Mouse (Mus musculus) mouse embryonic stem cell (cell line): ENCODE results near the gene P3h3.
"Not testable (repeated sequence)": the region's sequence is repeated elsewhere in the genome, so short reads cannot be mapped to it uniquely, and the experiment has no call there.

Experiments
- in situ Hi-C, 2 experiments: fragments of 300-500 bp; cut with MboI; formaldehyde crosslinking; loops; 1 replicate in 1 of 2; 3 replicates in 1 of 2; pipeline ENCODE4 v1.14.3; 2019 to 2020; ENCODE audit warnings: low sequenced_read_pairs in 2 of 2, low pct_unique_long_range_greater_than_20kb in 1 of 2, mixed read lengths in 1 of 2; ENCODE audit not compliant: unreplicated experiment in 1 of 2

Gene P3h3

DNA sequence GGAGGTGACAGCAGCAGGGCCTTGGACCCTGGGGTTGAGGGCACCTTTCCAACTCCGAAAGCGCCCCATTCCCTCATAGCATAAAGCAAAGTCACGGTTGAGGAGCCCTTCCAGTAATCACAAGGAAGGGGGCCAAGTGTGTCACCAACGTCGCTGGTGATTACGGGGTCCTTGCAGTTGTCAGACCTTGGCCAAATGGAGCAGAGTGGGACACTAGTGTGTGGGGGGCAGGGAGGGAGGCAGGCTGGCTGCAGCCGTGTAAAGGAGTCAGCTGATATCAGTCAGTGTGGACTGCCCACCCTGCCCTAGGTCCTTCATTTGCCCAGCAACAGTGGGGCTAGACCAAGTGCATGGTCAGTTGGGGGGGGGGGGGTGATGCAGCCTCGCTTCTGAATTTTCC, 43.1 kb downstream of the P3h3 start:
- in situ Hi-C loops: no loop called here

GRCm38 (mm10) chr6:124813933-124814332, 43.6 kb downstream of the P3h3 start, which contains the start of gene Tpi1:
Gene Tpi1, minus strand, starts transcription at chr6:124814296.
- in situ Hi-C loops: no loop called here

GRCm38 (mm10) chr6:124813496-124813895, 44.1 kb downstream of the P3h3 start:
- in situ Hi-C loops: no loop called here

DNA sequence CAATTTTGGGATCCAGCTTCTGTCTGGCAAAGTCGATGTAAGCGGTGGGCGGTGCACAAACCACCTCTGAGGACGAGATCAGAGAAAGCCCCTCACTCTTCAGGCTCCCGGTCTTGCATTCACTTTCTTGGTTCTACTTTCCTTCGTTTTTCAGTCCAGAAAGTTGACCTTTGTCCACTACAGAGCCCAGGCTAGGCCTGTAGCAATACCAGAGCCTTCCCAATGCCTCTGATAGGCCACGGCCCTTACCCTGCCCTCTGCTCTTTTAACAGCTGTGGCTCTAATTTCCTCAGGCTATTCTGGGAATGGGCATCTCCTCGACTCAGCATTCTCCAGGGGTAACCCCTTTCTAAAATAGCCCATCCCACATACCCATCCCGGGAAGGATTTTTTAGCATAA, 44.7 kb downstream of the P3h3 start:
- in situ Hi-C loops: no loop called here

DNA sequence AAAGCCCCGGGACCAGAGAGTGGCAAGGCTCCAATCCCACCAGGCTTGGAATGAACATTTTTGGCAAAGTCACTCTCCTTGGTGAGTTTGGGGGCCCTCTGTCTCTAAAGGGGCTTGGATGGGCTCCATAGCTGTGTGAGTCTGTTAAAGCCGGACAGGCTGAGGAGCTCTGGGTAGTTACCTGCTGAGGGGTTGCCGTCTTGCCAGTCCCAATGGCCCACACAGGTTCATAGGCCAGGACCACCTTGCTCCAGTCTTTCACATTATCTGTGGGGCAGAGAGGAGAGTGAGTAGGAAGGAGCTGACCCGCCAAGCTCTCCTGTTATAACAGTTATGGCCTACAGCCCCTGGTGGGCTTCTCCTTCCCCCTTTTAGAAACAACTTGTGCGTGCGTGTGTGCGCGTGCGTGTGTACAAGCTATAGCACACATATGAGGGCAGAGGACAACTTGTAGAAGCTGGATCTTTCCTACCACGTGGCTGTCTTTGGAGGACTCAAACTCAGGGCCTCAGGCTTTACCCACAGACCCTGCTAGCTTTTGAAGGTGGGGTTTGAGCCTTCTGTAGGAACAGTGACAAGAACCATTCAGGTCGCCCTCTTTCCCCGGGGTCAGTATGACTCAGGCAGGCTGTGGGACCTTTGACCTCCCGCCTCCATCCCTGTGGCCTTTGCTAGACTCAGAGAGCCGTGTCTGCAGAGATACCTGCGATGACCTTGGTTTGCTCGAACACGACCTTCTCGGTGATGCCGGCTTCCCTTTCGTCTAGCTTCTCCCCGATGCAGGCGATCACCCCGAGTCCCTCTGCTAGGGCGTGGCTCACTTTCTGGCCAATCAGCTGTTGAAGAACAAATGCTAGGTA, 45.6 kb downstream of the P3h3 start:
- in situ Hi-C loops: no loop called here

- in situ Hi-C loops: no loop called here
Measured at GRCm38 (mm10) chr6:124811403-124811665, 46.2 kb downstream of the P3h3 start.

DNA sequence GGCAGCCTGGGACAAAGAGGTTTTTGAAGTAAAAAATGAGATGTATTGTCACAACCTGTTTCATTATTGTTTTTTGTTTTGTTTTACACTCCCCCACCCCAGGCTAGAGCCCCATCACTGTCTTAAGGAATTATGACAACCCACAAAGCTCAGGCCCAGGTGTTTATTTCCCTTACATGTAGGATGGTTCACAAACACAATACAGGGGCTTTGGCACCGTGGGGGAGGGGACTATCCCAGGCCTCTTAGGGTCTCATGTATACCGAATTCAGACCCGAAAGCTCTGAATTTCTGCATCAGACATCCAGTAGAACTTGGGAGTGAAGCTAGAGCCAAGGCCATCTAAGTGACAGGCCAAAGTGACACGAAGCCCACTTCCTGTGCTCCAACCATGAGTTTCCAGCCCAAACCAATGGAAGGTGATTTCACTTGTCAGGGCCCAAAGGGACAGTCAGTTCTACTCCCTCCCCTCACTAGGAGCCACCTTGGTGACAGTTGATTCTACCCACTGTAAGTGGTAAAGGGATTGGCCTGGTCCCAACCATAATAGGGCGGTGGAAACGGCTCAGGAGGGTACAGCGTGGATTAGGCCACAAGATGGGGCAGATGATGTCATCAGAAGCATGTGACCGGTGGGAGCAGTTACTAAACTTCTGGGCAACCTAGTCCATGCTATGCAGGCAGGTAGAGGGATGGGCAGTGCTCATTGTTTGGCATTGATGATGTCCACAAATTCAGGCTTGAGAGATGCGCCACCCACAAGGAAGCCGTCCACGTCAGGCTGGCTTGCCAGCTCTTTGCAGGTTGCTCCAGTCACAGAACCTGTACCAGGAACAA, 46.8 kb downstream of the P3h3 start:
- in situ Hi-C loops: not testable (repeated sequence)

- in situ Hi-C loops: no loop called here
Measured at GRCm38 (mm10) chr6:124809775-124810538, 47.6 kb downstream of the P3h3 start.

DNA sequence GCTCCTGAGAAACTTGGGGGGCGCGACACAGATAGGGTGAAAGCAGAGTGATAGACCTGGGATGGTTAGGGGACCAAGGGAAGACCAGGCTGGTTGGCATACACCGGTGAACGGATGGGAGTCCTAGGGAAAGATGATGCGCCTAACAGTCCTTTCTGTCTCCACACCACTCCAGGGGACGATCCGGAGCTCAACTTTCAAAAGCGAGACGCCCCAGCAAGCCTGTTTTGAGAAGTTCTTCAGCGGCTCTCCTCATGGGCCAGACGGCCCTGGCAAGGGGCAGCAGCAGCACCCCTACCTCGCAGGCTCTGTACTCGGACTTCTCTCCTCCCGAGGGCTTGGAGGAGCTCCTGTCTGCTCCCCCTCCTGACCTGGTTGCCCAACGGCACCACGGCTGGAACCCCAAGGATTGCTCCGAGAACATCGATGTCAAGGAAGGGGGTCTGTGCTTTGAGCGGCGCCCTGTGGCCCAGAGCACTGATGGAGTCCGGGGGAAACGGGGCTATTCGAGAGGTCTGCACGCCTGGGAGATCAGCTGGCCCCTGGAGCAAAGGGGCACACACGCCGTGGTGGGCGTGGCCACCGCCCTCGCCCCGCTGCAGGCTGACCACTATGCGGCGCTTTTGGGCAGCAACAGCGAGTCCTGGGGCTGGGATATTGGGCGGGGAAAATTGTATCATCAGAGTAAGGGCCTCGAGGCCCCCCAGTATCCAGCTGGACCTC, 48.3 kb downstream of the P3h3 start:
- in situ Hi-C loops: no loop called here

DNA sequence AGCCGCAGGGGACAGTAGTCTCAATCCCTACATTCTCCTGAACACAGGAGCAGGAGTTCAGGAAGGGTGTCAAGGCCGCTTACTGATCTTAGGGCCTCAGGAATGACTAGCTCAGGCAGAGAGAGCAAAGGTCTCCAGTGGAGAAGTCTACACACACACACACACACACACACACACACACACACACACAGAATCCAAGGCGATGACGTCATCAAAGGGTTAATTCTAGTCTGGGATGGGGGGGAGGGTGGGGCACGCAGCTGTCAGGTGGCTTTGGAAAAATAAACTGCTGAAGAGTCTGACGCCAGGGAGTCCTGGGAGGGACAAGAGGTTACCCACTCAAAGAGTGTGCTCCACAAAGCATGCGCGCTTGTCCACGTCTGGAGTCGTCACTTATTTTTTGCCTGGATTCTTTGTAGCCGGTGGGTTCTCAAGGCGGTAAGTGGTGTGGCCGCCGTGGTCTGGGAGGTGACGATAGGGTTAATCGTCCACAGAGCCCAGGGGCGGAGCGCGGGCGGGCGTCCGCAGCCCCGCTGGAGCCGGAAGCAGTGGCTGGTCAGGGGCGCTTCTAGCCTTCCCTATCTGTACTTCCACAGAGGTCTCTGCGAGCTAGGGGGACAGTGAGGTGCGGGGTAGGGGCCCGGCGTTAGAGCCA, 49.1 kb downstream of the P3h3 start, which contains the start of gene Spsb2:
Gene Spsb2, plus strand, starts transcription at position 304 of the 655 bp plus-strand sequence.
- in situ Hi-C loops: no loop called here

GRCm38 (mm10) chr6:124807986-124808357, 49.6 kb downstream of the P3h3 start:
- in situ Hi-C loops: no loop called here

DNA sequence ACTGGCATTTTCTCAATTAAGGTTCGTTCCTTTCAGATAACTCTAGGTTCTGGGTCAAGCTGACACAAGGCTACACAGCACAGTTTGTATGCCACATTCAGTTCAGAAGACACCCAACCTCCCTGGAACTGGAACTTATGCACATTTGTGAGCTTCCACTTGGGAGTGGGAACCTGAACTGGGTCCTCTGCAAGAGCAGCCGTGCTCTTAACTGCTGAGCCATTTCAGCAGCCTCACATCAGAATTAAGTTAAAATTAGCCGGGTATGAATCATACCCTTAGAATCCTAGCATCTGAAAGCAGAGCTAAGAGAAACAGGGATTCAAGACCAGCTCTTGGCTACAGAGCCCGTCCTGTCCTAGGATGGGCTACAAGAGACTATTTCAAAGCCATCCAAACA, 50.2 kb downstream of the P3h3 start:
- in situ Hi-C loops: no loop called here

GRCm38 (mm10) chr6:124806446-124807140, 51.0 kb downstream of the P3h3 start:
- in situ Hi-C loops: no loop called here

GRCm38 (mm10) chr6:124805341-124806321, 51.9 kb downstream of the P3h3 start:
- in situ Hi-C loops: no loop called here

- in situ Hi-C loops: no loop called here
Measured at GRCm38 (mm10) chr6:124804341-124804740, 53.2 kb downstream of the P3h3 start.

- in situ Hi-C loops: not testable (repeated sequence)
Measured at GRCm38 (mm10) chr6:124803691-124804090, 53.9 kb downstream of the P3h3 start.
